Mouse (Mus musculus) G1E (cell line): ENCODE results near the gene Meis2. TPM values are rescaled to one million over a fixed set of nuclear protein-coding genes. Genes with fewer than 3 reads are reported as not detected.

ENCODE experiments used
- ATAC-seq: 2 replicates; pipeline ENCODE4 v1.8.0; 2016; ENCODE audit warnings: mild to moderate bottlenecking; ENCODE audit not compliant: insufficient number of reproducible peaks, poor library complexity, low FRiP score, severe bottlenecking; ENCODE audit errors: extremely low read depth
- DNase-seq: peaks from one replicate; pipeline ENCODE4 v3.0.0; 2012; ENCODE audit warnings: low spot score
- H3K27me3 ChIP-seq: 2 replicates; pipeline ENCODE4 v1.6.1; 2012; ENCODE audit warnings: mild to moderate bottlenecking, low read length, inconsistent platforms; ENCODE audit not compliant: insufficient read depth
- H3K36me3 ChIP-seq: replicated peaks from 2 replicates; pipeline ENCODE3; 2012; ENCODE audit warnings: mild to moderate bottlenecking, inconsistent platforms
- H3K4me1 ChIP-seq: 2 replicates; pipeline ENCODE4 v1.6.1; 2012; ENCODE audit warnings: low read depth, low read length, inconsistent platforms, mixed read lengths; ENCODE audit not compliant: insufficient read depth
- H3K4me3 ChIP-seq: 2 replicates; pipeline ENCODE4 v1.5.1; 2012; ENCODE audit warnings: low read depth, mild to moderate bottlenecking, inconsistent platforms, low read length, moderate library complexity, mixed read lengths
- H3K9me3 ChIP-seq: replicated peaks from 2 replicates; pipeline ENCODE4 v1.6.1; 2012; ENCODE audit warnings: inconsistent platforms
- CTCF ChIP-seq: IDR thresholded peaks from 2 replicates; pipeline ENCODE4 v1.5.1; 2012; ENCODE audit warnings: low read depth, low read length, inconsistent platforms, mixed read lengths
- GATA1 ChIP-seq: IDR thresholded peaks from 2 replicates; pipeline ENCODE4 v1.6.1; 2012; ENCODE audit warnings: borderline replicate concordance, low read length, inconsistent platforms, mixed read lengths
- GATA2 ChIP-seq: IDR thresholded peaks from 2 replicates; pipeline ENCODE4 v1.6.1; 2012; ENCODE audit warnings: low read depth, low read length, inconsistent platforms, borderline replicate concordance
- POLR2AphosphoS5 ChIP-seq: IDR thresholded peaks from 2 replicates; pipeline ENCODE4 v1.6.1; 2012; ENCODE audit warnings: low read depth, low read length, inconsistent platforms; ENCODE audit not compliant: insufficient replicate concordance
- TAL1 ChIP-seq: conservative IDR thresholded peaks from 2 replicates; pipeline ENCODE4 v1.6.1; 2012; ENCODE audit warnings: low read depth, low read length, inconsistent platforms, mixed read lengths
- polyA plus RNA-seq: library from polyadenylated mRNA; stranded (reverse); fragments of >175 nt; gene quantifications from 2 replicates; pipeline ENCODE4 v1.2.3, GENCODE M21; 2012
- total RNA-seq, 2 experiments: library from RNA; stranded (forward) in 1 of 2; stranded (reverse) in 1 of 2; fragments of 200-1000 nt in 1 of 2; fragments of >200 nt in 1 of 2; fragmentation: Nextera tagmentation in 1 of 2; gene quantifications; 2 replicates each; pipeline ENCODE4 v1.2.3; 2014 to 2017

The Meis2 gene
- total and polyA plus RNA-seq, 3 experiments = 0.27 to 4.3 (median 3.2) TPM

DNA sequence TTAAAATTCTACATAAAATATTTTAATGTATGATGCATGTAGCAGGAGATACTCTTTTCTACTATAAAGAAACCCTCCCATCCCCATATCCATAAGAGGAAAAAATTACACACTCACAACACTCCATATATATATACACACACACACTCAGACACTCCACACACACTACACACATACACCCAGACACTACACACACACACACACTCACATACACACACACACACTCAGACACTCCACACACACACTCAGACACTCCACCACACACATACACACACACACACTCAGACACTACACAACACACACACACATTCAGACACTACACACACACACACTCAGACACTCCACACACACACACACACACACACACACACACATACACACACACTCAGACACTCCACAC is 85.1 kb downstream of the Meis2 start:
- H3K9me3 ChIP-seq = peaks cover 32% of the 10 kb centered on the region
- ATAC-seq = no peak
- TF ChIP-seq POLR2AphosphoS5 (no peak), GATA1 (no peak), TAL1 (no peak), CTCF (no peak), GATA2 (no peak)
- H3K27me3 ChIP-seq = no peaks in the 10 kb centered on the region
- H3K4me3 ChIP-seq = no peak overlapping the region
- H3K4me1 ChIP-seq = no peaks in the 10 kb centered on the region
- no peaks in the 10 kb centered on the region for H3K36me3 ChIP-seq
- no peak for DNase-seq

DNA sequence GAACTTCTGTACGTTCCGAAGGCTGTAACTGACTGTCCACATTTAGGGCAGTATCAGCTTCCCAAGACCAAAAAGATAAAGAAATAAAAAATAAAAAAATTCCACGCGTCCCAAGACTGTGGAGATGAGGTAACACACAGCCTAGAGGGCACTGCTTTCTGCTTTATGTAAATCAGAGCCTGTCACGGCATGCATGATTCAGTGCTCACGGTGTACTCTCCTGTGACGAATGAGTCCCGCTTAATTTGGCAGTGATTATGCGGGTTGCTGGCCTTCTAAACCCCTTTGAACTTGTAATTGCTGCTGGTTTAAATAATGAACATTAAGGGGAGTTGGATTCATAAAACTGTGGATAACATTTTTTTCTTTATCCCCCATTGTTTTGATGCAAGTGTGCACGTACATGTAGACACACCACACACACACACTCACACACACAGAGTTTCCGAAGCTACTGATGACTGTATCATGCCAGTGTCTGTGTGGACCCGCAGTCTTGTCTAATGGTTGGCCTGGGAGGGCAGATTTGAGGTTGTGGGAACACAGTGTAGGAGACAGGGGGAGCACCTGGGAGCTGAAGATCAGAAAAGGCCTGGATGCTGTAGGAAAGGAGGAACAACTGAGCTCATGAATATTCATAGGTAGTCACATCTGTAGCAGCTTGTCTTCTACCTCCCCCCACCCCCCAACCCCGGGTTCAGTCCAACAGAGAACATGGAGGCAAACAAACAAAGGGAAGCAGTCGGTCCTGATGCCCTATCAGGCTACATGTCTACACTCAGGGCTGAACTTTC is 85.8 kb downstream of the Meis2 start:
- no peak for TF ChIP-seq POLR2AphosphoS5
- TF ChIP-seq GATA1 = no peak
- Histone ChIP-seq H3K27me3 (no peaks in the 10 kb centered on the region), H3K9me3 (peaks cover 27% of the 10 kb centered on the region), H3K4me1 (no peaks in the 10 kb centered on the region), H3K4me3 (no peak overlapping the region), H3K36me3 (no peaks in the 10 kb centered on the region)
- ATAC-seq = no peak
- no peak for DNase-seq

DNA sequence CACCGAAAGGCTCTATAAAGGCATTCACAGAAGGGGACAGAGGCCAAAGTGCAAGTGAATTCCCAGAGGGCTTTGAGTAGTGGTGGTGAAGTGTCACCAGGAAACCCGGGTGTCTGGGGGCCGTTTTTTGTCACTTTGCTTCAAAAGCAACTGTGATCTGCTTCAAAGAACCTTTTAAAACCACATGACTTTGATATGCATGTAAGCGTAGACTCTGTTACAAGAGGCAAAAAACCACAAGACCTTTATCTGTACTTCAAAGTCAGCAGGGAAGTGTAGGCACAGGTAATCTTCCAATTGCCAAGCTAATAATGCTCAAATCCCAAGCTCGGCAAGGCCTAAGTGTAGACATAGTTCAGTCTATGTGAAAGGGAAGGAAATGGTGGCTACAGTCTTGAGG is 87.0 kb downstream of the Meis2 start:
- H3K27me3 ChIP-seq = no peaks in the 10 kb centered on the region
- H3K4me3 ChIP-seq = no peak overlapping the region
- no peaks in the 10 kb centered on the region for H3K36me3 ChIP-seq
- no peaks in the 10 kb centered on the region for H3K4me1 ChIP-seq
- no peak for ATAC-seq
- no peak for TF ChIP-seq TAL1
- no peak for TF ChIP-seq GATA1
- TF ChIP-seq GATA2 = no peak
- no peak for TF ChIP-seq POLR2AphosphoS5
- no peak for TF ChIP-seq CTCF
- DNase-seq = no peak
- peaks cover 17% of the 10 kb centered on the region for H3K9me3 ChIP-seq

DNA sequence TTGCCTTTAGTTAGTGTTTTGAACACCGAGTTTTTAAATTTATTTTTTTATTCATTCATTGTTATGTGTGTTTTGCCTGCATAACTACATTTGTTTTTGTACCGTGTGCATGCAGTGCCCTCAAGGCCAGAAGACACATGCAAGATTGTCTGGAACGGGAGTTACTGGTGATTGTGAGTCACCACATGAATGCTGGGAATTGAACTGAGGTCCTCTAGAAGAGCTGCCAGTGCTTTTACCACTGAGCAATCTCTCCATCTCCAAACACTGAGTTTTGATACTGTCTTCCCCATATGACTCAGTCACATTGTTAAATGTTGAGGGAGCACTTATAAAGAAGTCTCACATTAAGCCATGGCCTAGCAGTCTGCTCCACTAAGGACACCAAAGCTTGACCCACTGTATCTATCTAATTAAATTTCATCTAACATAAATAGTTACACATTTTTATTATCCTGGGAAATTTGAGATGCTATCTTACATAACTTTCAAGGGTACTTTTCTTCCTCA is 94.3 kb downstream of the Meis2 start:
- Histone ChIP-seq H3K9me3 (peaks cover 8% of the 10 kb centered on the region; the same call in 1 of the 2 replicates), H3K4me3 (no peak overlapping the region), H3K36me3 (no peaks in the 10 kb centered on the region), H3K4me1 (no peaks in the 10 kb centered on the region), H3K27me3 (no peaks in the 10 kb centered on the region)
- DNase-seq = no peak
- TF ChIP-seq POLR2AphosphoS5 (no peak), GATA1 (no peak), GATA2 (no peak), CTCF (no peak), TAL1 (no peak)
- ATAC-seq = no peak

DNA sequence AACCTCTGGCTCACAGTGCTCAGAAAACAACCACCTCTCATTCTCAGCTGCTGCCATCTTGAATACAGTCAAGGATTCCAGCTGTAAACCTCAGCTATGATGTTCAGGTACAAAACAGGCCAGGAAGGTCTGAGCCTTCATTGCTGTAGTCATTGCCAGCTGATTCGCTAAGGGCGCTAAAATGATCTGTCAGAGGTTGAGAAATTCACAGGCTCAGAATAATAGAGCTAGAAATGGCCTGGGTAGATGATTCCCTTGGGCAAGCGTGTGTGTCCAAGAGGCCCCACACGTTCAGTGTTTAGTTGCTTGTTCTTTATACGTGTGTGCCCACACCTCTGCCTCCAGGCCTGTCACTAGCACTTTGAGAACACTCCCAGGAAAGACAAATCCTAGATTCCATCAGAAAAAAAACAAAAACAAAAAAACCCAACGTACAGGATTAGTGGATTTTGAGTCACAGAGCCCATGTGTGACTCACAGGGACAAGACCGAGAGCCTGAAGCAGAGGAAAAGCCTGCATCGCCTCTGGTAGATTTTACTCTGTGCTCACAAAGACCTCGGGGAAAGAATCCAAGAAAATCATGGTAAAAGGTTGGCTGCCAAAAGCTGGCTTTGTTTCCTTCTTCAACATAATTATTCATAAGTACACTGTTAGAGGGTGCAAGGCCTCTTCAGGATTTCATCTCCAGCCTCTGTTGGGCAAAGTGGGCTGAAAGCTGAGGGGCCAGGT is 95.4 kb downstream of the Meis2 start:
- Histone ChIP-seq H3K4me3 (no peak overlapping the region), H3K9me3 (0 out of 2 replicates have a peak, but pooled peaks cover 5% of the 10 kb centered on the region), H3K27me3 (no peaks in the 10 kb centered on the region), H3K4me1 (no peaks in the 10 kb centered on the region), H3K36me3 (no peaks in the 10 kb centered on the region)
- DNase-seq = no peak
- ATAC-seq = no peak
- TF ChIP-seq GATA1 = no peak
- TF ChIP-seq POLR2AphosphoS5 = no peak
- no peak for TF ChIP-seq TAL1
- no peak for TF ChIP-seq CTCF

DNA sequence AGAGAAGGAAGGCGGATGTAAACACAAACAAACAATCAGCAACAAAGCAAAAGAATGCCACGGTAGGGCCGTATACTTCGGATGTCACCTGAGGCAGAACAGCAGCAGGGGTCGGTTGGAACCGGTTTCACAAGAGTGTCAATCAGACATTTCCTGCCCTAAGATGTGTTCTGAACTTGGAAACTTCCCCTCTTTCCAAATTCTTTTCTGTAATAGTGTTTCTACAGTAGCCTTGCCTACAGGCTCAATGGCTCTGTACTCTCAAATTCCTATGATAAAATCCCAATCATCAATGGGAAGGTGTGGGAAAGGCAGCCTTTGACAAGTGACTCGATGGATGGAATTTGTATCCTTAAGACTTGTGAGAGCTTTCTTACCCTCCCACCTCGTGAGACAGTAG is 96.4 kb downstream of the Meis2 start:
- no peaks in the 10 kb centered on the region for H3K36me3 ChIP-seq
- TF ChIP-seq POLR2AphosphoS5 = no peak
- TF ChIP-seq TAL1 = no peak
- TF ChIP-seq CTCF = no peak
- no peak for TF ChIP-seq GATA1
- TF ChIP-seq GATA2 = no peak
- H3K9me3 ChIP-seq = peaks cover 7% of the 10 kb centered on the region
- H3K27me3 ChIP-seq = no peaks in the 10 kb centered on the region
- no peaks in the 10 kb centered on the region for H3K4me1 ChIP-seq
- ATAC-seq = no peak
- H3K4me3 ChIP-seq = no peak overlapping the region
- DNase-seq = no peak
